Comparison of ENCODE assay signal across 17 mouse cellular contexts in genomic region chr7:127719258-127719657, GRCm38 (mm10). TPM values are rescaled to one million over a fixed set of nuclear protein-coding genes. Genes with fewer than 3 reads are reported as not detected.
"Had no signal": no experiment of that assay in that cellular context is flagged by ENCODE, and none has a peak within 500 bp of the region (broad histone marks: within the 10 kb centered on the region; RNA-seq: fewer than 3 reads in every experiment).

No protein-coding gene starts in this region.

- H3K27ac ChIP-seq: kidney, postnatal 0 days; layer of hippocampus, adult 2 months; limb, embryonic 13.5 days; liver, embryonic 14.5 days; midbrain, embryonic 12.5 days; stomach, embryonic 15.5 days had no signal

- H3K4me3 ChIP-seq: layer of hippocampus, adult 2 months; limb, embryonic 13.5 days; midbrain, embryonic 12.5 days; stomach, embryonic 15.5 days had no signal

- DNase-seq: kidney, adult 8-10 months; kidney, postnatal 4 days; left cerebral cortex, postnatal 4 days; lung, adult 18-20 months; right cerebral cortex, postnatal 14 days; thymus, postnatal 4 days had no signal

RNA-seq across cellular contexts. Expression of gene Ctf2, which starts 12.7 kb away (rescaled TPM):
- total RNA-seq: layer of hippocampus, adult 2 months; layer of hippocampus, postnatal 14 days; left cerebral cortex, adult 18-20 months; left cerebral cortex, postnatal 10 days; left cerebral cortex, postnatal 4 days; liver, adult 2 months; megakaryocyte-erythroid progenitor cell, adult 5-6 weeks had no signal
